ENCODE assay signal across 14 mouse cellular contexts in genomic region chr12:81751116-81751515, GRCm38 (mm10). TPM values are rescaled to one million over a fixed set of nuclear protein-coding genes. Genes with fewer than 3 reads are reported as not detected.
DNase-seq lines count a peak whose midpoint lies in the region; ATAC-seq and TF ChIP-seq lines count a peak whose summit lies in the region.
"Had no signal": no experiment of that assay in that cellular context is flagged by ENCODE, and none has a peak within 500 bp of the region (broad histone marks: within the 10 kb centered on the region; RNA-seq: fewer than 3 reads in every experiment).

No protein-coding gene starts in this region.

- 60% methylated on average over 4 of the region's 4 CpGs for WGBS in stomach, postnatal 0 days

- H3K4me3 ChIP-seq in stomach, postnatal 0 days (ENCODE audit: low read depth, low read length): no peak overlapping the region
- H3K4me3 ChIP-seq: limb, embryonic 10.5 days; lung, embryonic 15.5 days; midbrain, embryonic 13.5 days; neural tube, embryonic 13.5 days had no signal

- no peaks in the 10 kb centered on the region for H3K9me3 ChIP-seq in stomach, postnatal 0 days (ENCODE audit: control insufficient read depth, low read length)
- H3K9me3 ChIP-seq: limb, embryonic 10.5 days; lung, embryonic 15.5 days; midbrain, embryonic 13.5 days; neural tube, embryonic 13.5 days had no signal

- H3K9ac ChIP-seq in stomach, postnatal 0 days (ENCODE audit: low read length): no peak overlapping the region
- H3K9ac ChIP-seq: lung, embryonic 15.5 days; midbrain, embryonic 13.5 days; neural tube, embryonic 13.5 days had no signal

- H3K27ac ChIP-seq in stomach, postnatal 0 days (replicated peaks): no peak overlapping the region
- H3K27ac ChIP-seq: hindbrain, postnatal 0 days; limb, embryonic 10.5 days; lung, embryonic 15.5 days; midbrain, embryonic 13.5 days; neural tube, embryonic 13.5 days had no signal

- ATAC-seq in inflammation-experienced regulatory T-cells, adult 6 months: peak; percentile 10
- no peak for ATAC-seq in stomach, postnatal 0 days (ENCODE audit: low FRiP score, low TSS enrichment)
- ATAC-seq: hindbrain, postnatal 0 days; midbrain, embryonic 13.5 days had no signal

- TF ChIP-seq CTCF in stomach, postnatal 0 days (IDR thresholded peaks at IDR 0.05; ENCODE audit: low read depth): no peak

- no peaks in the 10 kb centered on the region for H3K4me1 ChIP-seq in stomach, postnatal 0 days (replicated peaks; ENCODE audit: control insufficient read depth, insufficient read depth)

- no peaks in the 10 kb centered on the region for H3K27me3 ChIP-seq in stomach, postnatal 0 days (ENCODE audit: control insufficient read depth, insufficient read depth, low read length)
- H3K27me3 ChIP-seq: lung, embryonic 15.5 days; midbrain, embryonic 13.5 days; neural tube, embryonic 13.5 days had no signal

- no peak overlapping the region for H3K4me2 ChIP-seq in stomach, postnatal 0 days (replicated peaks; ENCODE audit: low read depth)
- H3K4me2 ChIP-seq: lung, embryonic 15.5 days; midbrain, embryonic 13.5 days; neural tube, embryonic 13.5 days had no signal

- H3K36me3 ChIP-seq in stomach, postnatal 0 days (ENCODE audit: control insufficient read depth, insufficient read depth, low read length): no peaks in the 10 kb centered on the region
- H3K36me3 ChIP-seq: limb, embryonic 10.5 days; lung, embryonic 15.5 days; midbrain, embryonic 13.5 days; neural tube, embryonic 13.5 days had no signal

- DNase-seq in adrenal gland, adult (ENCODE audit: inconsistent age in 2 of 2, low spot score in 1 of 2): peak; percentile 83
- DNase-seq in adrenal gland, postnatal 4 days (ENCODE audit: low spot score in 2 of 2): no peak
- DNase-seq in 3T3-L1 (ENCODE audit: low read depth, low spot score): peak; percentile 6
- peak; percentile 66 for DNase-seq in adrenal gland, postnatal 14 days
- DNase-seq in stomach, postnatal 0 days (ENCODE audit: low spot score): no peak
- DNase-seq in gastrocnemius, adult 8-10 months (ENCODE audit: low spot score in 2 of 2): no peak
- no peak for DNase-seq in urinary bladder, postnatal 25 days (ENCODE audit: low spot score)
- DNase-seq: right cerebral cortex, postnatal 25 days had no signal

- TF ChIP-seq EP300 in stomach, postnatal 0 days (optimal IDR thresholded peaks at IDR 0.05): no peak

RNA-seq across cellular contexts. Expression of gene Map3k9, which starts 29.9 kb away (rescaled TPM):
- 1 to 10 TPM; 3.6 to 5.2 TPM for total RNA-seq in adrenal gland, postnatal 4 days (2021)
- total RNA-seq in adrenal gland, postnatal 14 days (2021): 1.0 and 2.0 TPM in 2 replicates
- polyA plus RNA-seq in inflammation-experienced regulatory T-cells, adult 6 months (2017; shearing (Covaris generic)): under 1 TPM in 2 of 3 experiments, not detected in 1; 0.11 to 0.20 TPM
- 3.2 and 3.8 TPM in 2 replicates for polyA plus RNA-seq in stomach, postnatal 0 days (2015; fragmentation: Nextera tagmentation; extraction: Ambion mirVana)
- total RNA-seq in gastrocnemius, adult 8-10 months (2022): under 1 TPM; 0.07 to 0.22 (median 0.12) TPM

Comparison
In these comparisons a context has a peak if more than half of its experiments do, and no peak if none do; other contexts are left out.
1. DNase-seq: peak in adrenal gland, adult (2 of 2), 3T3-L1 (single experiment) and adrenal gland, postnatal 14 days (single experiment); none in adrenal gland, postnatal 4 days (0 of 2), stomach, postnatal 0 days (single experiment), gastrocnemius, adult 8-10 months (0 of 2) and urinary bladder, postnatal 25 days (single experiment).